Mouse (Mus musculus) heart, postnatal 25 days (tissue): ENCODE measurements at regions not wholly inside any gene's neighbourhood (a gene's known extent, or its start where the extent isn't known, plus 50 kb on each side); places are given as distances from the start of the nearest gene placed in this dataset.
"Not testable (repeated sequence)": the region's sequence is repeated elsewhere in the genome, so short reads cannot be mapped to it uniquely, and the experiment has no call there.

ENCODE experiments used
- DNase-seq: peaks from one replicate; pipeline ENCODE4 v3.0.0; 2022; ENCODE audit warnings: low spot score
- intact Hi-C: fragments of 180-260 bp; cut with DNase I; formaldehyde crosslinking; loops from one replicate; pipeline ENCODE4 v1.15.1; 2025

DNA sequence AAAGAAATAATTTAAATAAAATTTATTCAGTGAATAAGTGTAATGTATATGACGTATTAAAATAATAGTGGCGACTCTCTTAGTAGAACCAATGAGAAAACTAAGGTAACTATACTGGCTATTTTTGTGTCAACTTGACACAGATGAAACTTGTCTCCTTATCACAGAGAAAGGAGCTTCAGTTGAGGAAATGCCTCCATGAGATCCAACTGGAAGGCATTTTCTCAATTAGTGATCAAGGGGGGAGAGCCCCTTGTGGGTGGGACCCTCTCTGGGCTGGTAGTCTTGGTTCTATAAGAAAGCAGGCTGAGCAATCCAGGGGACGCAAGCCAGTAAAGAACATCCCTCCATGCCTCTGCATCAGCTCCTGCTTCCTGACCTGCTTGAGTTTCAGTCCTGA, 73.1 kb upstream of the Rnpc3 start:
- DNase-seq, intact Hi-C loops: not testable (repeated sequence)

DNA sequence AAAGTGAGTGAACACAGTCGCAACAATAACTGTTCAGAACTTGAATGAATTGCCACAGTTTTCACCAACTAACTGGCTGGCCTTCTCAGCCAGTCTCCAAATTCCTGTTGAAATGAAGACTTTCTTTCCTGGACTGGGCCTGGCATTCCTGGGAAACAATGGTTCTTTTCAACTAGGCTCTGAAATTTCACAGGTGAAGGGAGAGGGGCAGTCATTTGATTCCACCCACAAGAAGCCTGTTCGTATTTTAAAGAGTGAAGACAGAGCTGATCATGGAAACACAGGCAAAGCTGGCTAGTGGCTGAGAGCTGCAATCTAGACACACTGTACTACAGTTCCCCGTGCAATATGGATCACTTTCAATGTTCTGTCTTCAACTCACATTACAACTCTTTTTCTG, 69.1 kb upstream of the Rnpc3 start:
- DNase-seq = no peak
- intact Hi-C loops = loop anchor here (5.0 kb wide), 1 partner anchor 333 kb away; the partner anchor contains the start of gene Col11a1

DNA sequence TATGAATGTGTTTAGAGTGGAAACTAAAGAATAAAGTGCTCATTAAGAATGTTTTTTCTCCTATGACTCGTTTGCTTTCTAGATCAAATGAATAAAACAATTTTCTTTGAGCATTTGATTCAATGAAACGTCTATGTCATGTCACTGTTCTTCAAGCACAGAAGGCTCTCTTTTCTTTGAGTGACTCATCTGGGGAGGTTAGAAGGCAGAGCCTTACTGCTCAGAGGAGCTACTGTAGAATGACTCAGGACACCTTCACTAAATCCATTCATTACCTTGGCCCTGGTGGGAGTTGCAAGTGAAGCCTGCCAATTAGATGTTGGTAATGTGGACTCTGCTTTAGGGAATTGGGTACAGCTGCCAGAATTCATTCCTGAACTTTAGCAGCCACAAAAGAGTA, 67.5 kb upstream of the Rnpc3 start:
- intact Hi-C loops = loop anchor here (5.0 kb wide), 1 partner anchor 335 kb away; the partner anchor contains the start of gene Col11a1
- no peak for DNase-seq

DNA sequence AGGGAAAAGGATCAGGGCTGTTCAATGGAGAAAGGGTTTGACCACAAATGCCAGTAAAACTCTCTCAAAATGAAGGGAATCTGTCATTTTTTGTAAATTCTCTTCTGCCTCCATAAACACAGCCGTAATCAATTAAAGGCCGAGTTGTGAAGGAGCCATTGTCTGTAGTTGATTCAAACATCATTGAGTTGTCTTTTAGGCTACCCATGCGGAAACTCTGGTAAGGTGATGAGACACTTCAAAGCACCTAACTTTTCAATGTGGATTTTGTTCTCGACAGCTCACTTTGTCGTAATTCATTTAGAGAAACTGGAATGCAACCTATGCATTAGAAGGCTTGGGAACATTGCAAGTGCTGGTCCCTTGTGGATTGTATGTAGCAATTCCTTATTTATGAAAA, 66.6 kb upstream of the Rnpc3 start:
- intact Hi-C loops = loop anchor here (5.0 kb wide), 1 partner anchor 336 kb away; the partner anchor contains the start of gene Col11a1
- DNase-seq = no peak
